Mouse (Mus musculus): ENCODE data around the gene Xxylt1.
A peak's percentile ranks its signal among the peaks of the same experiment; 100 is the strongest.

Gene Xxylt1

DNA sequence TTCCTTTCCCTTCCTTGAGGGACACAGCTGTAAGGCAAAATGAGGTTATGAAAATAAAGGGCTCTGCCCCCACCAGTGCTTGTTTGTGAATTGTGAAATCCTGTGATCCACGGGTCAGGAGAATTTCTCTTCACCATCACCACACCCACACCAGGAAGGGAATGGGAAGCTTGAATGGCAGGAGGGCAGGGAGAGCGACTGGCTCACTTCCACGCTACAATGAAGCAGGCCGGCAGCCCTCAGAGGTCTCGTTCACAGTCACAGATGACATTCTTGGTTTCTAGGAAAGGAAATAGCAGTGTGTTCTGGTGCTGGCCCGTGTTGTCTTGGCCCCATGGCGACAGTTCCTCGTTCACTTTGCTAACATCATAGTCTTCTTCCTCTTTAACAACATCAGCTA, 136.3 kb downstream of the Xxylt1 start:
- DNase-seq: peak; percentile 71

DNA sequence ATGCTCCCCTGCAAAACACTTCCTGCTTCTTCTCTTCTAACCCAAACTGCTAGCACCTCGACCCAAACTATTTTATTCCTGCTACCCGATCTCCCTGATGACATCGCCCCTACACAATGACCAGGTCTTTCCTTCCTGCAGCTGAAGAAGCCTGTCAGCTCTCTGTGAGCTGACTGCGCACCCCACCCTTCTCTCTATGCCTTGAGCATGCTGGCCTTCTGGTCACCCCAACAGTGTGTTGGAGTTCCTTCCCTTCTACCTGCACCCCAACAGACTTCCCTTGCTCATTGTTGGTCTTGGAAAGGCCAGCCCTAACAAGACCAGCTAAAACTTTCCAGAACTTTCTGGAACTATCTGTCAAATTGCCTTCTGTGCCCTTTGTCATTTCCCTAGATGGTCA, 137.3 kb downstream of the Xxylt1 start:
- DNase-seq: no peak

DNA sequence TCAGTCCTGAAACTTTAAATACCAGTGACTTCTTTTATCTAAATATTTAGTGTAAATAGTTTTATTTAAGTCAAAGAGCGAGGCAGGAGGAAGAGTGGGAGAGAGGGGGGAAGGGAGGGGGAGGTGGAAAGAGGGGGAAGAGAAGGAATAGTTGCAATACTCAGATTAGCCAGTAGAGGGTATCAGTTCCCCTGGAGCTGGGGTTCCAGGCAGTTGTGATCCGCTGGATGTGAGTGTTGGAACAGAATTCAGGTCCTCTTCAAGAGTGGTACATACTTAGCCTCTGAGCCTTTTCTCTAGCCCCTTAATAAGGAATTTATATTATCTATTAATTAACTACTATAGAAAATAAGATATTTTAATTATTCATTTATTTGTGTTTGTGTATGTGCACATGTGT, 140.5 kb downstream of the Xxylt1 start:
- DNase-seq: peak; percentile 28

DNA sequence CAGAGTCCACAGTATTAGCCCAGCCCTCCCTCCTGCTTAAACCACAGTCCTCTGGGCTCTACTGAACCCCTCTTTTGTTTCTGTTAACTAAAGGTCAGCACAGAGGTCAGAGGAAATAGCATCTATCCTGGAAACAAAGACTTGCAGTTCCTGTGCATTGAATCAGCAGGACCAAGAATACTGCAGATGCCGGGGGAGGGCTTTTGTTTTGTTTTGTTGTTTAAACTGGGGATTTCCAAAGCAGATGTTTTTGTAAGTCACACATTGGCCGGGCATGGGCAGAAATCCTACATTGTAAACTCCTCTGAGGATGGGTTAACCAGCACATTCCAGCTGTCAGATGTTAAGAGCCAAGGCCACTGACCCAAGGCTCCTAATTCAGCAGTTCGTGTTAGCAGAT, 141.3 kb downstream of the Xxylt1 start:
- DNase-seq: peak; percentile 67

DNA sequence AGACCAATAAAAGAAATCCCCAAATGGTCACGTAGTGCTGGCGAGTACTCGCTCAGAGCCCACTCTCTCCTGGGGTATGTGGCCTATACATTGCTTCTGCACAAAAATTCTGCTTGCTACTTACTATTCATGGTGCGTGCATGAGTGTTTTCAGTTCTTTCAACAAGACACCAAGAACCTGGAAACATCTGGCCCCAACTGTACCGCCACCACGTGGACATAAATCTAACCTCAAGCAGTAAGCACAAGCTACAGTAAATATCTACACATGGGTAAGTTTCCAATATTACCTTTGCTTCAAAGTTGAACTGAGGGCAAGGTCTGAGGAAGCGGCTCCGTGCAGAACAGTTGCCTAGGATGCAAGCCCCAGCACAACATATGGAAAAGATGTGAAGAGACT, 142.0 kb downstream of the Xxylt1 start:
- no peak for DNase-seq

DNA sequence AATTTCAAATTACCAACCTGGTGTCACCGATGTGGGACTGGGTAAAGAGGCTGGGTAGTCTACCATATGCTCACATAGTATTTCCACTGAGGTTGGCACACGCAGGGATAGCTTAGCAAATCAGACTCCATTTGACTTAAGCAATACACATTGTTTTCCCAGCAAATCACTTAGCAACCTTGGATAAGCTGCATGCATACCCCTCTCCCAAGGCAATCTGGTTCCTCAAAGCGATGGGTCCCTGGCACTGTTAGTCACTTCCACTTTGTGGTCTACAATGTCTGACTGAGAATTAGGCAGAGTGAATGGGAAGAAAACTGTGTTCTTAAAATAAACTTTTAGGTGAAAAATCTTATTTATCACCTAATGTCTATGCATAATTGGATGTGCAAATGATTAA, 142.6 kb downstream of the Xxylt1 start:
- DNase-seq: no peak

DNA sequence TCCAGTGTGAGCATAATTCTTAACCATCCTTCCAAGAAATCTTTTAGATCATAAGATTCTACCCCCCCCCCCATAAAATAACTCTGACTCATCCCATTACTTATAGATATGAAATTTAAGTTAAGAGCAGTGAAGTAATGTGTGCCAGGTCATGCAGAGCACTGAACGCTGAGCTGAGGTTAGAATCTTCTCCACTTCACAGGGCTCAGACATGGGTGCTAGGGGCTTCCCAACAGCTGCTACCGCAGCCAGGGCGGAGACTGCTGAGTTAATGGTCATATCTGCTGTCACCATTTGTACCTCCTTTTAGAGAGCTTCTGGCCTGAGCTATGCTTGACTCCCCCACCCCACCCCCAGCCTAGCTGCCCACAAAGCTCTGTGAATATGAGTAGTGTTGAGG, 143.6 kb downstream of the Xxylt1 start:
- no peak for DNase-seq

DNA sequence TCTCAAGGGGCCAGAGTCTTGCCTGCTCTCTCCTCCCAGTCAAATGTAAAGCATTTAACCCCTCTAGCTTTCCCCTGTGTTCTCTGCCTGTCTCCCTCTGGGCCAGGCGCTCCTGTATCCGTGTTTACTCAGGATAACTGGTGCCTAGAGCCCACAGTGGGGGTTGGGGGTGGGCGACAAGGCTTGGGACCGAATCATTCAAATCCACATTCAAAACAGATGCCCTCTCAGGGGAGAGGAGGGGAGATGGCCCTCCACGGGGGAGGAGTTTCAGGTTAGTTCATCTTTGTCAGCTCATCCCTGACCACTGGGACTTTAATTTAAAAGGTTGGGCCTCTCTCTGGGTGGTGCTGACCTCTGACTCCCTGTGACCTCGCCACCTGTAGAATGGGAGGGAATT, 144.8 kb downstream of the Xxylt1 start:
- DNase-seq: no peak

DNA sequence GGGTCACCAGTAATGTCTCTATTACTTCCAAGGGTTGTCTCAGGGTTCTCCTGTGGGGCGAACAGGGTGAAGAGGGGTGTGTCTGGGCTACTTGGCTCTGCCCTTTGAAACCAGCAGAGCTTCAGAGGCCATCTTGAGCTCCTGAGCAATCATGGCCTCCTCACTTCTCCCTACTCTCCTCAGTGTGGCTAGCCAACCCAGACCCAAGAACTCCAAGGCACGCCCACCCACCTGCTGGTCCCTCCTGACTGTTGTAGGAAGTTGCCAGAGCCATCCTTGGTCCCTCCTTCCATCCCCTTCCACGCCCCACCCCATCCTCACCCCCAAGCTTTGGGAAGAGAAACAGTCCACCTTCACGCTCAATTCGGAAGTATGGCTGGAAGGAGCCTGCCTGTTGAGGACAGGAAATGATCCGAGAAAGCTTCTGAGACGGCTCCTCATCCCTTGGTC, 145.2 kb downstream of the Xxylt1 start:
- DNase-seq: no peak

DNA sequence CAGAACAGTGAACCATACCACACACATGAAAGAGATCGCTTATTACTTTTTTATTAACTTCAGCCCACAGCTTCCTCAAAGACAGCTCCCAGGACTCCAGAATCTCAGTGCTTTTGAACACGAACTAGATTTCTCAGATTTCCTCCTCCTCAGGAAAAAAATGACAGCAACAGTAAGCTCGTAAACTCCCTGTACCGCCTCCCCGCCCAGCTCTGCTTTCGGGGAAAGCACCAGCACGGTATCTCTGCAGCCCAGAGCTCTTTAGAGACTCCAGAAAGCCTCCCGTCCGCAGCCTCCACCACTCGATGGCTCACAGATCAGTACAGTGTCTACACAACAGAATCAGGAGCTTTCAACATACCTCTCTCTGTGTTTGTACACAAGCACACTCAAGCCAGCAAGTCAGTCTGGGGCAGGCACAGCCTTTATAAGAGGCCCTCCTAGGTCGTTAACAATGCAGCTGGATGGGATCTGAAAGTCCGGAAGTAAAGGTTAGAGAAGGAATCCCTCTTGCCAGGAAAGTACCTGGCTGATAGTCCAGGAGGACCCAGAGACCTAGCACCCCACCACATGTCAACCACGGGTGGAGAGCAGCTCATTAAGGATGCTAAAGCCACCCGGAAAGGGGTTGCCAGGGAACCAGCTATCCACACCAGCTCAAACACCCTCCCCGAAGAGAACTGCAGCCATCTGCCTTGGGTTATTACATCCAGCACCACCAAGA, 146.1 kb downstream of the Xxylt1 start:
- no peak for DNase-seq

DNA sequence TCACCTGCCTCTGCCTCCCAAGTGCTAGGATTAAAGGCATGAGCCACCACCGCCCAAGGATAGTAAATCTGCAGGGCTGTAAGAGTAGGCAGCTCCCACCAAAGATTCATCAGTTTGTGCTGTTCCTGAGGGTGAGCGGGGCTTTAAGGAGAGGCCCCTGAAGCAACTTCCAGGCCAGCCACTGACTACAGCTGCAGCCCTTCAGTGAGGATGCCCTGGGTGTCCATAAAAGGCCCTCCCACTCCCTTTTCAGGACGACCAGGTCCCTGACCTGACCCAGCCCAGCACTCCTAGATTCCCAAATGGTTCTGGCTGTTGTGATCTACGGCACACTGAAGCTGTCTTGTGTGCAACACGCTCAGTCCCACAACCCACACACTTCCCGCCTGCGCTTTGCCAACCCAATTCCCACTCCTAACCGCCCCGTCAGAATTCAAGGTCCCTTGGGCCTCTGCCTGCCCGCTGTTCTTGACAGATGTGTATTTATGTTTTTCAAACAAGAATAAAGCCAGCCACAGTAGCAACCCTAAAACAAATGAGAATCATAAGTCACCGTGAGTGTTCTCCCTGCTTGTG, 146.9 kb downstream of the Xxylt1 start:
- no peak for DNase-seq

DNA sequence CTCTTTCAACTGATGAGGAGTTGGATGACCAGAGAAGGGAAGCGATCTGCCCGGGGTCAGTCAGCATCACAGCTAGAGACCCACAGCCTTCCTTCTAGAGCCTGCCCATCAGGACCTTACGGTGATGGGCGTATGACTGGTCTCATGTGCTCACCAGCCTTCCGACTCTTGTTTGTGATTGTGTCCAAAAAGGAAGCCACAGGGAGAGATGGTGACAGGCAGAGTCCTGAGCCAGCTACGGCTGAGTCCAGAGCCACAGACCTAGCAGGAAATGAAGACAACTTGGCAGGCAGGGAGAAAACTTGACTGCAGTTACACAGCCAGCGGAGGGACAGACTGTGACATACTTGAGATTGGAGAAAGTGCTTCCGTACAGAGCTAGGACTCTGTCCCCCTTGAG, 147.9 kb downstream of the Xxylt1 start:
- peak; percentile 40 for DNase-seq

DNA sequence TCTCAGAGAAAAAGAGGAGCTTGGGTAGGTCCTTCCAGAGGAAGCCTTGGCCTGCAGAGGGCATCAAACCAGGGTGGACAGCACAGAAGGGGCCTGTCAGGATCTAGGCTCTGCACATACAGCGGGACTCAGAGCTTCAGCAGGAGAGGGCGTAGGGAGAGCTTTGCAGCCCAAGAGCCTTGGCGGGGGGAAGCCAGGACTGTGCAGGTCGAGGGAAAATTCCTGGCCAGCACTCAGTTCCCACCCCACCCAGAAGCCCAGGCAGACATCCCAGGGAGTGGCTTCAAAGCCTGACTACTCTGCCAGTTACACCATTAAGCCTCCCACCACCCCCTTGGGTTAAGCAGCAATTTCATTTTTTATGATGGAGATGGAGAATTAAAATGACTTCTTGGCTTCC, 148.4 kb downstream of the Xxylt1 start:
- DNase-seq: no peak

DNA sequence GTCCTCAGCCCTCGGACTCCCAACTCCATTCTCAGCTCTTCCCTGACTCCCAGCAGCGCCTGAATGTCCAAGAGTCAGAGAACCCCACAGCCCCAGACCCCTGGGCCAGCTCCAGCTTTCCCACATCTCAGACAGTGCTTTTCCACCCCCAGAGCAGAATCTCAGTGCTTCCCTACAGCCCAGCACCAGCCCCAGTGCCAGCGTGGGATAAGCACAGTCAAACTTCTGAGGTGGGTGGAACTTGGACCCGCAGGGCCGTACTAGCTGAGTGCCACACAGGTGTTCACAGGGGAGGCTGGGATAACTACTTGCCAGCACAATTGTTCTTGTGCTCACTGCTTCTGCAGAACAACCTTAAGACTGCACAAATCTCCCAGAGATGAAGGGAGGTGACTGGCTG, 149.0 kb downstream of the Xxylt1 start:
- DNase-seq: no peak

DNA sequence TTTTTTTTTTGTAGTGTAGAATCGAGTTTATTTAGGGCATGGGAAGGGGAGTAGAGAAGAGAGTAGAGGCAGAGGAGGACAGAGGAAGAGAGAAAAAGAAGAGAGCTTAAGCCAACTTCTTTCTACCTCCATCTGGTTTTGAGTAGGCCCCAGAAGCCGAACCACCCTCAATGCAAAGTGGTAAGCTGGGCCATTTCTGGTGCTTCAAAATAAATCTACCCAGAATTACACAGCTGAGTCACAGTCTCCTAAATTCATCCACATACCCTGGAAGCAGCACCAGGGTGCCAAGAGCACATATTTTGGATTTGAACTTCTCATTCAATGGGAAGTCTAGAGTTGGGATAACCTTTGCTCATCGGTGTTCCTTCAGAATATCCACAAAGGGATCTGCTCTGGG, 152.1 kb downstream of the Xxylt1 start:
- DNase-seq: no peak

DNA sequence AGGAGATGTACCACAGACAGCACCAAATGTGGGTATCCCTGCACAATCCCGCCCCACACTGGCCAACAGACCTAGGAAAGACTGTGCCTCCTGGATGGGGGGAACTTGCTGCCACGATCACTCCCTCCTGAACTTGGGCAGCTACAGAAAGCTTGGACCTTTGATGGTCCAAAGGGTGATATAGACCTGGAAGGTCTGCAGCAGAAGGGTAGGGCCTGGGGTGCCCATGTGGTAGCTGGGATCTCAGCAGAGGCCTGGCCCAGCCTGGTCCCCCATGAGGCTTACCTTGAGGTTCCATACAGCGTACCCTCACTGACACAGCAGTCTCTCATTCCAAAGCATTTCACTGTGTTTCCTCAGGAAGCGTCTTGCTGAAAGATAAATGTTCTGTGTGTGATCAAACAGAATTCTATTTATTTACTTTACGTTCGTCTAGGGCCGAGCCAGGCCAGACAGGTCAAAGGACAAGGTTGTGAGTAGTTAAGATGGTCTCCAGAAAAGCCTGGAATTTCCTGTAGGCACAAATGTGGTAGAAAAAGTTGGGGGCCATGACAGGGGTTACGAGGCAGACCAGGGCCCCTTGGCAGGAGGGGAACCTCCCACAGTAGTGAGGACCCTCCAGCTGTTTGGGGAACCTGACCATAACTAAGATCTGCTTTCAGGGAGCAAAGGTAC, 153.0 kb downstream of the Xxylt1 start:
- DNase-seq: no peak

DNA sequence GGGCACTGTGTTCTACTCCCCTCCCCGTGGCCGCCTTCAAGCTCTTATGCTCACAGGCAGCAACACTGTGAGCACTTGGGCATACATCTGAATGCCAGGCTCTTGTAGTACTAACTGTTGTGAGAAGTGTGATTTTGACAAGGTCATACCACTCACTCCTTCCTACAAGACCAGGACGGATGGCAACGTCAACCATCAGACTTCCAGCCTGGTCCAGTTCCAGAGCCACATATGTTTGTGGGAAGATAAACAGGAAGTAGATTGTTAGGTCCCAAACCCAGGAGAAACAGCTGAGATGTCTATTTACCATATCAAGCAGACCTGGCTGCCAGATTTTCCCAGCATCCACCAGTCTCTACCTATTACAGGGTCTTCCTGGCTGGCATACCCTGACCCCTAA, 155.7 kb downstream of the Xxylt1 start:
- DNase-seq: peak; percentile 24

DNA sequence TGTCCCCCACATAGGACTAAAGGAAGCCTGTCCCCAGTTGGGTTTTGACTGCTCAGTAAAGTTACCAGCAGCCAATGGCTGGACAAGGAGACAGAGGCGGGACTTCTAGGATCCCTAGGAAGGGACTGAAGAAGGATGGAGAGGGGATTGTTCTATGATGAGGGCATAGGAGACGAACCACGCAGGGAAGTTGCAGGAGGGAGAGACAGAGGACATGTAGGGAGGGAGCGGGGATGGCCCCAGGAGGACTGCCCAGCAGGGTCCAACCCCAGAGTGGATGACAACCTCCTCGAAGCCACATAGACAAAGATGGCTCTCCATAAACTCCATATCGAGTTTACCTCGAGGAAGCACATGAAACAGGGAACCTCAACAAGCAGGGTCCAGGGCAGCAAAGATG, 157.3 kb downstream of the Xxylt1 start:
- no peak for DNase-seq

DNA sequence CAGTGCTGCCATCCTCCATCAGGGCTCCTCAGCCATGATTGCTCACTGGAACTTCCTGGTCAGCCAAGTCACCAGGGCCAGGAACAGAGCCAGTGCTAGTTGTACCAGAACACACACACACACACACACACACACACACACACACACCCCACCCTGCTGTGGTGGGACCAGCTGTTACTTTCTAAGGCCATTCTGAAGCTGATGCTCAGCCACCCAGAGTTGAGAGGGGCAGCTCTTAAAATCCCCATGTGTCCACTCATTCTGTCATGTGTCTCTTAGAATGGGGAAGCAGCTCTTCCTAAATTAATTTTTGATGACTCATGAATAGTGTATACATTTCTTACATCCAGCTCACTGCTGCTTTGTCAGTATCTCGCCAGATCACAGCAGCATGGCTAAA, 158.7 kb downstream of the Xxylt1 start:
- DNase-seq: no peak

DNA sequence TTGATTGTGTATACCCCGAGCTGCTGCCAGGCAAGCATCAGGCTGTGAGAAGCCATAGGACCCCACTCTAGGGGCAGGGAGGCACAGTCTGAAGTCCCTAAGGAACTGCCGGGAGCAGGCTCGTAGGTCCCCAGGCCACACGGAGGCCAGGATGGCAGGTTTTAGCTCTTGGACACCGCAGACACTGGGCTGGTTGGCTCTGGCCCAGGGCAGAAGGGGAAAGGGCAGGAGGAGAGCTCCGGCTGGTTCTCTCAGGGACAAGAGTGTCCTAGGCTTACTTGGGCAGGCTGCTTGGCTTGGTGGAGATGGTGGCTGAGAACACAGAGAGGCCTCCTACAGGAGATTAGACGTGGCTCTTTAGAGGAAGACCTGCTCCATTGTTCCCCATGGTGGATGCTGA, 162.4 kb downstream of the Xxylt1 start:
- DNase-seq: no peak

DNA sequence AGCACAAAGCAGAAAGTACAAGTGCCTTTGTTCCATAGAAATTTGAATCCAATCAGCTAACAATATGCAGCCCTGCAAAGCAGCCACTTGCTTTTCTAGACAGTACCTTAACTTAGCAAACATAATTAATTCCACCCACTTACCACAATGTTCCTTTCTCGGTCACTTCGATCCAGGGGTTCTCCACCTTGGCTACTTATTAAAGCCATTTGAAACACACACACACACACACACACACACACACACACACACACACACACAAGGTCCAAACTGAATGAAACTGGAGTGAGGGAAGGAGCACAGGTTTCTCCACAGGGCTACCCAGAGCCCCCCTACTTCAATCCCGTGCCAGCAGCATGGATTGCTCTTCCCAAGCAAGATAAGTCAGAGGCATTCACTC, 164.3 kb downstream of the Xxylt1 start:
- DNase-seq: no peak

DNA sequence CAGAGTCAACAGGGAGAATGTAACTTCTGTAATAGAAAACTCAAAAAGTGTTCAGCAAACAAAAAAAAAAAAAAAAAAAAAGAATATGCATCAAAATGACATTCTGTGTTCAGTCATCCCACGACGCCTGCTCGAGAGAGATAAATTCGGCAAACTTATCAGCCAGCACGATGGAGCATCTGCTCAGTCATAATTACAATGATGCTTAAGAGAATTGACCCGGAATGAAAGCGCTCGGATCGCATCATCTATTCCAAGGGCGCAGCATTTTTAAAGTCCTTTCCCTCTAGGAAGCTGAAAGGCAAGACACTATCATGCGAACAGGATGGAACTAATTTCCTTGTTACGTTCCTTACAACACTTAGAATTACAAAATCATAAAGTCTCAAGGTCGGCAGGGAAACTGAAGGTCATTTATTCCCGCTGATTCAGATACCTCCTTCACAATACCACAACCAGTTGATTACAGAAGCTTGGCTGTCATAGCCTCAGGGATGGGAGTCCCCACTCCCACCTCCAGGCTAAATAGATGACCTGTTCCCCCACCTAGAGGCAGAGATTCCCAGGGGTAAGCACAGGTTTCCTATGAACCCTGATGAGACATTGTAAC, 165.5 kb downstream of the Xxylt1 start:
- DNase-seq: no peak

Data from lung, postnatal 36 days (tissue).